Mouse (Mus musculus) CH12.LX (cell line): ENCODE data around the gene Mapkapk5.

Experiments used
- BHLHE40 ChIP-seq: IDR thresholded peaks from 2 replicates; pipeline ENCODE4 v1.6.1; 2011; ENCODE audit warnings: mild to moderate bottlenecking, low read depth, low read length, improper control_type of control experiment
- CTCF ChIP-seq, 2 experiments: IDR thresholded peaks in 1 of 2; conservative IDR thresholded peaks in 1 of 2; 2 replicates each; pipeline ENCODE4 v1.5.1; 2011 to 2012; ENCODE audit warnings: low read depth in 2 of 2, low read length in 2 of 2, improper control_type of control experiment in 1 of 2, inconsistent platforms in 1 of 2, mild to moderate bottlenecking in 1 of 2, moderate library complexity in 1 of 2
- E2F4 ChIP-seq: IDR thresholded peaks from 2 replicates; pipeline ENCODE4 v1.6.1; 2011; ENCODE audit warnings: low read depth, low read length, improper control_type of control experiment; ENCODE audit not compliant: insufficient replicate concordance
- KAT2A ChIP-seq: IDR thresholded peaks from 2 replicates; pipeline ENCODE4 v1.6.1; 2012; ENCODE audit warnings: low read length, improper control_type of control experiment, inconsistent platforms; ENCODE audit not compliant: insufficient replicate concordance
- MAX ChIP-seq: IDR thresholded peaks from 2 replicates; pipeline ENCODE4 v1.6.1; 2011; ENCODE audit warnings: low read length, improper control_type of control experiment
- MXI1 ChIP-seq: IDR thresholded peaks from 2 replicates; pipeline ENCODE4 v1.6.1; 2011; ENCODE audit warnings: mild to moderate bottlenecking, low read depth, low read length, improper control_type of control experiment
- SIN3A ChIP-seq: IDR thresholded peaks from 2 replicates; pipeline ENCODE4 v1.6.1; 2012; ENCODE audit warnings: low read length, improper control_type of control experiment, inconsistent platforms
- USF2 ChIP-seq: conservative IDR thresholded peaks from 2 replicates; pipeline ENCODE4 v1.6.1; 2011; ENCODE audit warnings: low read depth, low read length, improper control_type of control experiment

DNA sequence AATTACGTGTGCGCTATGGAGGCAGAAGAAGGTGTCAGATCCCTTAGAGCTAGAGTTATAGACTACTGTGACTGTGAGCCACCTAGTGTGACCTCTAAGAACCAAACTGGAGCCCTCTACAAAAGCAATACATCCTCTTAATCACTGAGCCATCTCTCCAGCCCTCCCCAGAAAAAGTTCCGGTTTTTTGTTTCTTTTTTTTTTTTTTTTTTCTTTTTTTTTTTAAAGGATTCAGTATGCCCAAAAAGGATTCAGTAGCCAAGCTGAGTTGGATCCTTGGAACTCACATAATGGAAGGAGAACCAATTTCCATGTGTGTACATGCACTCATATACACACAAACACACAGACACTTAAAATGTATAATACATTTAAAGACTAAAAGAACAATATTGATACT lies 2.3 kb downstream of the Mapkapk5 start:
- TF ChIP-seq CTCF (conservative IDR thresholded peaks at IDR 0.05 in 1 of 2, IDR thresholded peaks at IDR 0.05 in 1 of 2; ENCODE audit: low read depth in 2 of 2, low read length in 2 of 2) (no peak), SIN3A (no peak), BHLHE40 (no peak), KAT2A (no peak), USF2 (no peak), MAX (no peak), MXI1 (no peak), E2F4 (no peak)
